Mouse (Mus musculus): Measurements from ENCODE around the gene Adamts12.

DNA sequence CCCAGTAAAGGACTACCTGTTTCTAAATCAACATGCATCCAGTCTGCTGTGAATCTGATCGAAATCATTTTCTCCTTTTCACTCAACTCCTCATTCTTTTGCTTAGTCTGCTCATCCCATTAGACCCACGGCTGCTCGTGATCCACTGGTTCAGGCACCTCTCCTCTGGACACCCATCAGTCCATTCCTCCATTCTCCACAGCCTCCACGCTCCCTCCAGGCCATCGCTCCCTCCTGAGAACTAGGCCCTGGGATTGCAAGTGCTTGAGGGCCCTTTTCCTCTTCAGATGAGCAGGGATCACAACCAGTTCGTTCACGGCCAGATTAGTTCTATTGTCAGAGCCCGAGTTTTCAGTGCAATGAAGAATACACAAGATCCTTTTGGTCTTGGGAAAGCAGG, 316.0 kb downstream of the Adamts12 start:
- TF ChIP-seq CTCF (IDR thresholded peaks at IDR 0.05; ENCODE audit: borderline replicate concordance, extremely low read depth, insufficient read depth, insufficient read length) (no peak), POLR2A (IDR thresholded peaks at IDR 0.05; ENCODE audit: borderline replicate concordance, extremely low read depth, insufficient read depth, insufficient read length, poor library complexity, severe bottlenecking) (no peak)

Data from brain, embryonic 14.5 days (tissue).